Mouse (Mus musculus) olfactory bulb, adult 2 months (tissue): ENCODE measurements around the gene Abat.

ENCODE experiments used
- CTCF ChIP-seq: fragments of 200-500 bp; IDR thresholded peaks from 2 replicates; pipeline ENCODE4 v1.5.1; 2012; ENCODE audit warnings: low read depth, mild to moderate bottlenecking, low read length, moderate library complexity; ENCODE audit not compliant: insufficient read depth
- POLR2A ChIP-seq: fragments of 200-500 bp; IDR thresholded peaks from 2 replicates; pipeline ENCODE4 v1.6.1; 2012; ENCODE audit warnings: mild to moderate bottlenecking, low read depth, low read length, moderate library complexity; ENCODE audit not compliant: insufficient read depth

GRCm38 (mm10) chr16:8512830-8513229, 399 bp upstream of the Abat start:
- no peak for TF ChIP-seq POLR2A
- no peak for TF ChIP-seq CTCF
